Comparison of ENCODE assay signal across 9 mouse cellular contexts in the genomic region with DNA sequence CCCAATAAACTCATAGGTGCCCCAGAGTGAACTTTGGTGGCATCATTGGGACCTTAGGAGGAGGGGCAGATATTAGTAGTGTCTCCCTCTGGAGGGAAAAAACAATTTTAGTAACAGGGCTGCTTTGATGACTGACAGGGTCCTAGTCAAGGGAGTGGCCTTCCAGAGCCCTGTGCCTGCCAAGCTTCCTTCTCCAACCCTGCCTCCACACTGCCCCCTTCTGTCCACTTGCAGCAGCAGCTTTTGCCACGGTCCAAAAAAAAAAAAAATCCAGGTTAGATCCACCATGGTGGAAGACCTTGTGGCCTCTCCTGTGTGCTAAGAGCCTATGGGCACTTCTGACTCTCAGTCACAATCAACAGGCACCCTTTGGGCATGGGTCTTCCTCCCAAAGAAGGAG. TPM values are rescaled to one million over a fixed set of nuclear protein-coding genes. Genes with fewer than 3 reads are reported as not detected.
A peak's percentile ranks its signal among the peaks of the same experiment; 100 is the strongest.
DNase-seq lines count a peak whose midpoint lies in the region; TF ChIP-seq lines count a peak whose summit lies in the region.
"Had no signal": no experiment of that assay in that cellular context is flagged by ENCODE, and none has a peak within 500 bp of the region (broad histone marks: within the 10 kb centered on the region; RNA-seq: fewer than 3 reads in every experiment).

No protein-coding gene starts in this region.

- H3K9ac ChIP-seq in liver, adult 2 months (ENCODE audit: low read depth, low read length), result no peak overlapping the region
- H3K9ac ChIP-seq: hindbrain, embryonic 15.5 days had no signal

- H3K4me1 ChIP-seq in liver, adult 2 months (ENCODE audit: control insufficient read depth, insufficient read depth, low read length), result no peaks in the 10 kb centered on the region
- H3K4me1 ChIP-seq: hindbrain, embryonic 15.5 days had no signal

- no peaks in the 10 kb centered on the region for H3K27me3 ChIP-seq in liver, adult 2 months (ENCODE audit: control insufficient read depth, insufficient read depth, low read length)
- H3K27me3 ChIP-seq: hindbrain, embryonic 15.5 days had no signal

- no peak overlapping the region for H3K27ac ChIP-seq in liver, adult 2 months (replicated peaks; ENCODE audit: insufficient read depth, low read depth, low read length)
- H3K27ac ChIP-seq: hindbrain, embryonic 15.5 days had no signal

- peak; percentile 73 to 74 for DNase-seq in layer of hippocampus, postnatal 10 days (ENCODE audit: low spot score in 2 of 2)
- no peak for DNase-seq in layer of hippocampus, adult 8-10 months (ENCODE audit: low spot score in 2 of 2)
- DNase-seq in ES-CJ7 (ENCODE audit: low read depth, low spot score), result peak; percentile 75
- DNase-seq in adrenal gland, postnatal 10 days, result peak; percentile 85
- DNase-seq in gastrocnemius, adult 8-10 months (ENCODE audit: low spot score in 2 of 2), result peak; percentile 32 to 54
- peak; percentile 49 for DNase-seq in liver, adult 2 months (ENCODE audit: extremely low read depth, low read depth, low spot score)
- peak; percentile 65 for DNase-seq in skeletal muscle tissue, adult 2 months (ENCODE audit: low read depth, low spot score)
- DNase-seq in frontal cortex, postnatal 36 days (ENCODE audit: low spot score in 2 of 2), result no peak

- no peak for TF ChIP-seq POLR2A in liver, adult 2 months (IDR thresholded peaks at IDR 0.05; ENCODE audit: extremely low read depth, insufficient read depth, low read length)

- H3K4me3 ChIP-seq in liver, adult 2 months (ENCODE audit: insufficient read depth, low read depth, low read length), result no peak overlapping the region
- H3K4me3 ChIP-seq: hindbrain, embryonic 15.5 days had no signal

- no peaks in the 10 kb centered on the region for H3K79me2 ChIP-seq in liver, adult 2 months (ENCODE audit: control insufficient read depth, insufficient read depth, low read length)

- peak; percentile 87 for TF ChIP-seq CTCF in liver, adult 2 months (IDR thresholded peaks at IDR 0.05; ENCODE audit: low read depth, low read length)

- 0% methylated on average over 1 of the region's 1 CpGs for WGBS in liver, adult 2 months

- no peaks in the 10 kb centered on the region for H3K36me3 ChIP-seq in liver, adult 2 months (ENCODE audit: control insufficient read depth, insufficient read depth, low read length)
- H3K36me3 ChIP-seq: hindbrain, embryonic 15.5 days had no signal

RNA-seq across cellular contexts. Expression of gene 5031439G07Rik, which starts 7.6 kb away (rescaled TPM):
- 100 to 1,000 TPM; 102 to 128 TPM for total RNA-seq in layer of hippocampus, postnatal 10 days (2021)
- total RNA-seq in layer of hippocampus, adult 8-10 months (2022), result 10 to 100 TPM; 89.6 to 93.1 (median 92.6) TPM
- 10 to 100 TPM; 38.6 to 47.8 TPM for total RNA-seq in adrenal gland, postnatal 10 days (2021)
- 100 to 1,000 TPM; 103 to 132 (median 110) TPM for total RNA-seq in gastrocnemius, adult 8-10 months (2022)
- total RNA-seq in liver, adult 2 months (2014; rRNA removed), result 9.8 and 11.3 TPM in 2 replicates
- 9.0 and 11.2 TPM in 2 replicates for polyA plus RNA-seq in liver, adult 2 months (2012; rRNA removed)

RNA-seq across cellular contexts. Expression of gene Upk3a, which starts 21.0 kb away (rescaled TPM):
- under 1 TPM; 0.31 to 0.78 TPM for total RNA-seq in layer of hippocampus, postnatal 10 days (2021)
- total RNA-seq in layer of hippocampus, adult 8-10 months (2022), result under 1 TPM in 1 of 4 experiments, not detected in 3; 0.71 TPM
- total RNA-seq in adrenal gland, postnatal 10 days (2021), result not detected
- total RNA-seq in gastrocnemius, adult 8-10 months (2022), result not detected
- not detected in 2 replicates for total RNA-seq in liver, adult 2 months (2014; rRNA removed)
- polyA plus RNA-seq in liver, adult 2 months (2012; rRNA removed), result not detected in 2 replicates

RNA-seq across cellular contexts. Expression of gene Fam118a, which starts 32.8 kb away (rescaled TPM):
- 10 to 100 TPM; 27.2 to 28.3 TPM for total RNA-seq in layer of hippocampus, postnatal 10 days (2021)
- total RNA-seq in layer of hippocampus, adult 8-10 months (2022), result 10 to 100 TPM; 26.9 to 33.0 (median 29.7) TPM
- 10 to 100 TPM; 14.6 to 15.5 TPM for total RNA-seq in adrenal gland, postnatal 10 days (2021)
- 1 to 10 TPM; 4.3 to 6.2 (median 5.2) TPM for total RNA-seq in gastrocnemius, adult 8-10 months (2022)
- 2.6 and 3.0 TPM in 2 replicates for total RNA-seq in liver, adult 2 months (2014; rRNA removed)
- polyA plus RNA-seq in liver, adult 2 months (2012; rRNA removed), result 0.98 and 1.3 TPM in 2 replicates

Comparison
In these comparisons a context has a peak if more than half of its experiments do, and no peak if none do; other contexts are left out.
1. DNase-seq: peak in layer of hippocampus, postnatal 10 days (2 of 2), ES-CJ7 (single experiment), adrenal gland, postnatal 10 days (single experiment), gastrocnemius, adult 8-10 months (2 of 2), liver, adult 2 months (single experiment) and skeletal muscle tissue, adult 2 months (single experiment); none in layer of hippocampus, adult 8-10 months (0 of 2) and frontal cortex, postnatal 36 days (0 of 2).